Mouse (Mus musculus) megakaryocyte, embryonic 14.5 days (primary cell): ENCODE results near the gene Klhdc2.

Experiments
- FLI1 ChIP-seq: IDR thresholded peaks from 2 replicates; pipeline ENCODE4 v1.6.1; 2012; ENCODE audit warnings: low read length, inconsistent platforms, mixed read lengths
- GATA1 ChIP-seq: IDR thresholded peaks from 3 replicates; pipeline ENCODE4 v1.6.1; 2012; ENCODE audit warnings: mixed read lengths, low read length, inconsistent platforms, borderline replicate concordance

- no peak for TF ChIP-seq GATA1
- no peak for TF ChIP-seq FLI1
These were observed 13.2 kb downstream of the Klhdc2 start for GRCm38 (mm10) chr12:69309659-69310058.
